Mouse (Mus musculus): ENCODE results near the gene Egfem1.

GRCm38 (mm10) chr3:29432109-29433091 is 350.6 kb downstream of the Egfem1 start:
- TF ChIP-seq POLR2A (IDR thresholded peaks at IDR 0.05; ENCODE audit: insufficient read length, low read depth), result no peak
- no peak for TF ChIP-seq POLR2AphosphoS2 (IDR thresholded peaks at IDR 0.05; ENCODE audit: insufficient read length, low read depth)
- no peak for TF ChIP-seq TCF3 (IDR thresholded peaks at IDR 0.05; ENCODE audit: insufficient read length, low read depth)
- no peak for TF ChIP-seq CEBPB (IDR thresholded peaks at IDR 0.05; ENCODE audit: insufficient read depth, poor library complexity, severe bottlenecking)
- TF ChIP-seq TCF12 (IDR thresholded peaks at IDR 0.05; ENCODE audit: insufficient read depth, poor library complexity, severe bottlenecking), result no peak
- TF ChIP-seq MYOG (IDR thresholded peaks at IDR 0.05; ENCODE audit: control insufficient read depth in 1 of 3, insufficient read depth in 1 of 3, insufficient read length in 2 of 3, low read depth in 2 of 3), result no peak
- no peak for TF ChIP-seq MYOD1 (IDR thresholded peaks at IDR 0.05; ENCODE audit: control insufficient read depth in 1 of 3, insufficient read length in 2 of 3, low read depth in 2 of 3)
- no peak for TF ChIP-seq USF1 (IDR thresholded peaks at IDR 0.05; ENCODE audit: low read depth)
- no peak for TF ChIP-seq REST (IDR thresholded peaks at IDR 0.05; ENCODE audit: insufficient read depth, insufficient read length)
- TF ChIP-seq MAX (IDR thresholded peaks at IDR 0.05; ENCODE audit: low read depth), result no peak
- TF ChIP-seq E2F4 (IDR thresholded peaks at IDR 0.05; ENCODE audit: insufficient read depth), result no peak
- no peak for TF ChIP-seq SRF (IDR thresholded peaks at IDR 0.05; ENCODE audit: control insufficient read depth, insufficient read length, low read depth)
